Mouse (Mus musculus) adrenal gland, postnatal 14 days (tissue): ENCODE results near the gene Clec10a. TPM values are rescaled to one million over a fixed set of nuclear protein-coding genes. Genes with fewer than 3 reads are reported as not detected.

Experiments used
- DNase-seq: peaks from one replicate; pipeline ENCODE4 v3.0.0; 2021; ENCODE audit warnings: mixed read lengths
- total RNA-seq: library from RNA; stranded (reverse); gene quantifications from 2 replicates; pipeline ENCODE4 v1.2.3, GENCODE M21; 2021

Gene Clec10a
- total RNA-seq, 1 experiment from 2014 or later = 4.2 TPM

GRCm38 (mm10) chr11:70218741-70219470 is 62.9 kb downstream of the Clec10a start:
- DNase-seq = peak; percentile 54

- DNase-seq = no peak
Observed at GRCm38 (mm10) chr11:70219873-70220272, 63.9 kb downstream of the Clec10a start.

- no peak for DNase-seq
Observed at GRCm38 (mm10) chr11:70220323-70220722, 64.3 kb downstream of the Clec10a start.

Other genes starting within 250 kb of the Clec10a start
- gene Gps2, start 242.3 kb upstream of the Clec10a start, total RNA-seq = 52.3 and 57.3 TPM in 2 replicates
- gene Eif5a, start 234.2 kb upstream of the Clec10a start, total RNA-seq = 616 and 636 TPM in 2 replicates
- 27.3 and 39.6 TPM in 2 replicates for gene Ybx2, start 220.4 kb upstream of the Clec10a start, total RNA-seq
- 65.2 and 78.7 TPM in 2 replicates for gene Slc2a4, start 208.0 kb upstream of the Clec10a start, total RNA-seq
- 1.1 TPM in 1 of 2 replicates, not detected in the other for gene Cldn7, start 191.4 kb upstream of the Clec10a start, total RNA-seq
- gene Ctdnep1, start 175.0 kb upstream of the Clec10a start, total RNA-seq = 128 and 129 TPM in 2 replicates
- gene Elp5, start 173.7 kb upstream of the Clec10a start, total RNA-seq = 65.2 and 73.2 TPM in 2 replicates
- gene Gabarap, start 165.1 kb upstream of the Clec10a start, total RNA-seq = 344 and 351 TPM in 2 replicates
- gene Phf23, start 160.4 kb upstream of the Clec10a start, total RNA-seq = 47.3 and 53.2 TPM in 2 replicates
- 16.0 and 23.1 TPM in 2 replicates for gene Dvl2, start 155.6 kb upstream of the Clec10a start, total RNA-seq
- 1,177 and 1,207 TPM in 2 replicates for gene Acadvl, start 140.8 kb upstream of the Clec10a start, total RNA-seq
- gene Dlg4, start 139.3 kb upstream of the Clec10a start, total RNA-seq = 31.9 and 37.0 TPM in 2 replicates
- 2.2 and 47.3 TPM in 2 replicates for gene Asgr1, start 102.1 kb upstream of the Clec10a start, total RNA-seq
- 1.9 and 30.0 TPM in 2 replicates for gene Asgr2, start 63.6 kb upstream of the Clec10a start, total RNA-seq
- 1.8 and 3.3 TPM in 2 replicates for gene Mgl2, start 25.9 kb upstream of the Clec10a start, total RNA-seq
- gene Slc16a11, start 56.6 kb downstream of the Clec10a start, total RNA-seq = 0.53 and 0.96 TPM in 2 replicates
- gene Slc16a13, start 64.9 kb downstream of the Clec10a start, total RNA-seq = 5.3 and 5.6 TPM in 2 replicates
- gene Bcl6b, start 73.6 kb downstream of the Clec10a start, total RNA-seq = 27.0 and 28.1 TPM in 2 replicates
- gene 0610010K14Rik, start 81.7 kb downstream of the Clec10a start, total RNA-seq = 55.7 and 62.4 TPM in 2 replicates
- gene Gm21988, start 83.6 kb downstream of the Clec10a start, total RNA-seq = 3.6 and 5.4 TPM in 2 replicates
- 215 and 239 TPM in 2 replicates for gene Rnasek, start 83.6 kb downstream of the Clec10a start, total RNA-seq
- gene Alox12, start 99.2 kb downstream of the Clec10a start, total RNA-seq = 1.7 and 2.0 TPM in 2 replicates
- gene Alox12e, start 166.4 kb downstream of the Clec10a start, total RNA-seq = not detected in 2 replicates
- gene Alox15, start 195.8 kb downstream of the Clec10a start, total RNA-seq = 4.4 and 4.7 TPM in 2 replicates